Mouse (Mus musculus) cerebellum, adult 2 months (tissue): ENCODE results near the gene Tuba1b.

Experiments
- CTCF ChIP-seq: fragments of 200-500 bp; IDR thresholded peaks from 2 replicates; pipeline ENCODE4 v1.5.1; 2011; ENCODE audit warnings: low read depth, mild to moderate bottlenecking, control low read depth, low read length, moderate library complexity, borderline replicate concordance; ENCODE audit not compliant: insufficient read depth
- POLR2A ChIP-seq: fragments of 200-500 bp; IDR thresholded peaks from 2 replicates; pipeline ENCODE4 v1.6.1; 2011; ENCODE audit warnings: low read length, control low read depth, borderline replicate concordance; ENCODE audit not compliant: insufficient read depth

DNA sequence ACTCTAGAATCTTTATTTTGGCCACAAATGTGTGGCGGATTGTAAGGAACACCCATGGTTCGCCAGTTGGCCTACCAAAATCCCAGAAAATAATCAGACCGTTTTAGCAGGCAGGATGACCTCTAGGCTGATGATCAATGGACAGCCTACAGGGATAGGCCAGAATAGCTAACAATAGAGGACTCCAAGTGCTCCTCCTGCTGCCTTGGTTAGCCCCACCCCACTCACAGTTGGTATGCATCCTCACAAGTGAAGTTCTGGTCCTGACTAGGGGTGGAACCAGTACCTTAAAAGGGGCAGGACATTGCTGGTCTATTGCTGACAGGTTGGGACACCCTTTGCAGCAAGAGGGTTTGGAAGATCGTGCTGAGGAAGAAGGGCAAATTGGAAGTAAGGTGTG, 41.3 kb downstream of the Tuba1b start:
- TF ChIP-seq CTCF (no peak), POLR2A (no peak)
